ENCODE assay signal across 9 mouse cellular contexts in the genomic region with DNA sequence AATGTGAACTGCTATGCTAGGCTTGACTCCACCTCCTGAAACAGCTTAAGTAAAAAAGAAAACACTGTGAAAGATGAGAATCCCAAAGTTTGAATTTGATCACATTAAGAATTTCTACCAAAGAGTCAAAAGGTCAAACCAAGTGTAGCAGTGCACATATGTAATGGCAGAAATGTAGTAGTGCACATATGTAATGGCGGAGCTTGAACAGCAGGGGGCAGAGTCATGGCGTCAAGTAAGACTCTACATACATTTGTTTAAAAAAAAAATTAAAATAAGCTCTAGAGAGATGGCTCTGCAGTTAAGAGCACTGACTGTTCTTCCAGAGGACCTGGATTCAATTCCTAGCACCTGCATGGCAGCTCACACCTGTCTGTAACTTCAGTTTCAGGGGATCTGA.
DNase-seq lines count a peak whose midpoint lies in the region; ATAC-seq and TF ChIP-seq lines count a peak whose summit lies in the region.
"Had no signal": no experiment of that assay in that cellular context is flagged by ENCODE, and none has a peak within 500 bp of the region (broad histone marks: within the 10 kb centered on the region; RNA-seq: fewer than 3 reads in every experiment).

No protein-coding gene starts in this region.

- H3K4me3 ChIP-seq in heart, embryonic 11.5 days (ENCODE audit: low read depth, low read length) = no peak overlapping the region
- H3K4me3 ChIP-seq in kidney, postnatal 0 days (replicated peaks; ENCODE audit: low read depth, low read length) = no peak overlapping the region
- H3K4me3 ChIP-seq: embryonic facial prominence, embryonic 12.5 days had no signal

- no peak for ATAC-seq in heart, embryonic 11.5 days (replicated peaks; ENCODE audit: insufficient number of reproducible peaks, low FRiP score, low TSS enrichment)
- ATAC-seq in kidney, postnatal 0 days (replicated peaks; ENCODE audit: low FRiP score, low read depth) = no peak

- no peaks in the 10 kb centered on the region for H3K27me3 ChIP-seq in heart, embryonic 11.5 days (ENCODE audit: control insufficient read depth, insufficient read depth, low read length)
- no peaks in the 10 kb centered on the region for H3K27me3 ChIP-seq in kidney, postnatal 0 days (ENCODE audit: insufficient read depth, low read length)
- H3K27me3 ChIP-seq: embryonic facial prominence, embryonic 12.5 days had no signal

- no peak overlapping the region for H3K27ac ChIP-seq in heart, embryonic 11.5 days (ENCODE audit: low read depth, low read length)
- no peak overlapping the region for H3K27ac ChIP-seq in kidney, postnatal 0 days
- H3K27ac ChIP-seq: embryonic facial prominence, embryonic 12.5 days had no signal

- TF ChIP-seq CTCF in kidney, postnatal 0 days (IDR thresholded peaks at IDR 0.05; ENCODE audit: low read depth) = peak; percentile 74

- no peaks in the 10 kb centered on the region for H3K4me1 ChIP-seq in heart, embryonic 11.5 days (ENCODE audit: control insufficient read depth, insufficient read depth, low read length)
- H3K4me1 ChIP-seq in kidney, postnatal 0 days (replicated peaks; ENCODE audit: insufficient read depth, low read length) = no peaks in the 10 kb centered on the region
- H3K4me1 ChIP-seq: embryonic facial prominence, embryonic 12.5 days had no signal

- H3K36me3 ChIP-seq in heart, embryonic 11.5 days (ENCODE audit: control insufficient read depth, insufficient read depth, low read length) = no peaks in the 10 kb centered on the region
- H3K36me3 ChIP-seq in kidney, postnatal 0 days (ENCODE audit: insufficient read depth, low read length) = no peaks in the 10 kb centered on the region
- H3K36me3 ChIP-seq: embryonic facial prominence, embryonic 12.5 days had no signal

- H3K4me2 ChIP-seq in heart, embryonic 11.5 days = no peak overlapping the region
- no peak overlapping the region for H3K4me2 ChIP-seq in kidney, postnatal 0 days (ENCODE audit: low read length)
- H3K4me2 ChIP-seq: embryonic facial prominence, embryonic 12.5 days had no signal

- no peak overlapping the region for H3K9ac ChIP-seq in heart, embryonic 11.5 days (ENCODE audit: low read depth, low read length)
- H3K9ac ChIP-seq in kidney, postnatal 0 days (ENCODE audit: low read depth, low read length) = no peak overlapping the region
- H3K9ac ChIP-seq: embryonic facial prominence, embryonic 12.5 days had no signal

- peak; percentile 38 for DNase-seq in heart, adult 8-10 months (ENCODE audit: low spot score)
- DNase-seq in urinary bladder, postnatal 25 days (ENCODE audit: low spot score) = peak; percentile 36
- no peak for DNase-seq in urinary bladder, postnatal 10 days (ENCODE audit: low spot score)
- DNase-seq in c-Kit-positive CD71-positive TER-119-positive erythroid progenitor cells, embryonic 14.5 days (ENCODE audit: low spot score) = peak; percentile 48
- DNase-seq in kidney, postnatal 0 days (ENCODE audit: low spot score) = peak; percentile 52
- DNase-seq in retina, embryonic 14.5 days (ENCODE audit: low spot score) = peak; percentile 62
- no peak for DNase-seq in ovary, postnatal 36 days (ENCODE audit: low spot score)

- 17% methylated on average over 2 of the region's 2 CpGs for WGBS in heart, embryonic 11.5 days (ENCODE audit: insufficient replicate concordance)
- 35% methylated on average over 2 of the region's 2 CpGs for WGBS in kidney, postnatal 0 days

- H3K9me3 ChIP-seq in heart, embryonic 11.5 days (replicated peaks; ENCODE audit: control insufficient read depth, low read length) = no peaks in the 10 kb centered on the region
- H3K9me3 ChIP-seq in kidney, postnatal 0 days (replicated peaks; ENCODE audit: low read length) = no peaks in the 10 kb centered on the region
- H3K9me3 ChIP-seq: embryonic facial prominence, embryonic 12.5 days had no signal

Comparison
In these comparisons a context has a peak if more than half of its experiments do, and no peak if none do; other contexts are left out.
1. DNase-seq: peak in heart, adult 8-10 months (single experiment), urinary bladder, postnatal 25 days (single experiment), c-Kit-positive CD71-positive TER-119-positive erythroid progenitor cells, embryonic 14.5 days (single experiment), kidney, postnatal 0 days (single experiment) and retina, embryonic 14.5 days (single experiment); none in urinary bladder, postnatal 10 days (single experiment) and ovary, postnatal 36 days (single experiment).